Mouse (Mus musculus): ENCODE measurements at regions not wholly inside any gene's neighbourhood (a gene's known extent, or its start where the extent isn't known, plus 50 kb on each side); places are given as distances from the start of the nearest gene placed in this dataset.

DNA sequence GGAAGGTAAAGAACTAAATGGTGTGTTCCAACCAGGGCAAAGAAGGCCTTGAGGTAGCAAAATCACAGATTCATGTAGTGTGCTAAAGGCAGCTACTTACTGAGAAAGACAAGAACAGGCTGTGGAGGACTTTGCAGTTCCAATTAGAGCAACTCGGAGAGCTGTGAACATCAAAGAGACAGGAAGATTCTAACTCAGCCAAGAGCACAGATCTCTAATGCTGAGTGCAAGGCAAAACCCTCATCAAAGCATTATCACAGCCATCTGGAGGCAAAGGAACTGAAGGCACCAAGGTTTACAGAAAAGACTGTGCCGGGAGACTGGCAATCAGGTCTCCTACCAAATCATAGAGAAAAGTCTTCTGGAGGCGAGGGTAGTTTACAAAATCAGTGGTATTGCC is 111.1 kb downstream of the S1pr1 start:
- DNase-seq: no peak

DNA sequence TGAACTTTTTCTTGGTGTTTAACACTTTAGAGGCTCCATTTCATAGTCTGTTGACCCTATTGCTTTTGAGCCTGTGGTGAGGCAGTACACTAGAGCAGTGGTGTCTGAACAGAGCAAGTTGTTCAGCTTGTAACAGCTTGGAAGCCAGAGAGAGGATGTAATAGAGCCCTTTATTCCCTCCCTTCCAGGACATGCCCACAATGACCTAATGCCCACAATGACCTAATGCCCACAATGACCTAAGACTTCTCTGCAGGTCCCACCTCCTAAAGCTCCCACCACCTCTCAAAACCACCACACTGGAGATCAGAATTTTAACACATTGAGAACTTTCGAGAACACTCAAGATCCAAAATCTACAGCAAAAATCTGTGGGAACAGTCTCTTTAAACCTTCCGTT is 115.6 kb downstream of the S1pr1 start:
- intact Hi-C loops (cut with DNase I): loop anchor here (5.0 kb wide), 1 partner anchor 378 kb away; no protein-coding TSS in a partner anchor
- DNase-seq: no peak

More for the DNA sequence above, 111.1 kb downstream of the S1pr1 start:
- intact Hi-C loops (cut with DNase I): no loop called here

DNA sequence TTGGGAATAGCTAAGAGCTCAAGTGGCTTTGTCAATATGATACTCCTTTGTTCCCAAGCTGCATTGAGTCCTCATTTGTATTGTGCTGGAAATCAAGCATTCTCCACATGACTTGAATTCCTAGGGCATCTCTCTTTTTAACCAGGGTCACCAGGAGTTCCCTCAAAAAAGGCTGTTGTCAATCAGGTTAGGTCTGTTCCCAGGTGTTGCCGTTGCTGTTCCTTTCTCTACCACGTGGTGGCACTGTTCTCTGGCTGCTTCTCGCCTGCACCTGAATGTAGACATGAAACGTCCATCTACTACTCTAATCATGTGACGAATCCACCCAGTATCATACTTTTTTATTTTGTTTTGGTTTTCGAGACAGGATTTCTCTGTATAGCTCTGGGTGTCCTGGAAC is 118.3 kb downstream of the S1pr1 start:
- peak; percentile 73 to 86 for DNase-seq
- intact Hi-C loops (cut with DNase I): loop anchor here (2.0 to 5.0 kb wide), 2 partner anchors 46 to 381 kb away; no protein-coding TSS in a partner anchor

DNA sequence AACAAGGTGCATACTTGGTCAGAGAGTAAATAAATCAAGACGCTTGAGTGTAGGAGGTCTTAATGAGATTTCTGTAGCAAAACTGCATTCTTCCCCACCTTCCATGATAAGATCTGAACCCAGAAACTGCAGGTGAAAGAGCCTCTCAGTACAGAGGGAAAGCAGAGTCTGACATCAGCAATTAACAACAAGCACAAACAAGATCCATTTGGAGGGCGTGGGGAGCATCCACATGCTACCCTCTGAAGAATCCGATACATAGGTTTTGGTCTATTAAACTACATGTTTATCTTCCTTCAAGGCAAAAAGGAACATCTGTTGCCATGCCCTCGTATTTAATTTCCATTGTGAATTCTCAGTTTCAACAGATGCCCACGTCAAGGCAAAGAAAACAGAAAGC is 124.2 kb downstream of the S1pr1 start:
- intact Hi-C loops (cut with DNase I): no loop called here
- DNase-seq: no peak

DNA sequence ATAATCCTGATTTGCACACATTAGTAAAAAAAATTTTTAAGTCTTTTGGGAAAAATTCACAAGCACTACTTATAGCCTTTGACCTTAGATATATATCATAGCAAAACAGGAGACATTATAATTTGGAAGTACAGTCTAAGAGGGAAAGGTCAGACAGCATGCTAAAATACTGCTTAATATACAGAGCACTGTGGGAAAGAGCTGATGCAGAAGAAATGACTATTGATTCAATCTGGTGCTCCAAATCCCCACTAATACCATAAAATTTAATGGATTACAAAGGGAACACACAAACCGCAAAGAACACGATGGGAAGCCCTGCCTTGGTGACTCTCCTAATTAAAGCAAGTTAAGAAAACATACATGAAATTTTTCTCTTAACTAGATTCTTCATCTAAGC is 126.3 kb downstream of the S1pr1 start:
- DNase-seq: no peak
- intact Hi-C loops (cut with DNase I): no loop called here

DNA sequence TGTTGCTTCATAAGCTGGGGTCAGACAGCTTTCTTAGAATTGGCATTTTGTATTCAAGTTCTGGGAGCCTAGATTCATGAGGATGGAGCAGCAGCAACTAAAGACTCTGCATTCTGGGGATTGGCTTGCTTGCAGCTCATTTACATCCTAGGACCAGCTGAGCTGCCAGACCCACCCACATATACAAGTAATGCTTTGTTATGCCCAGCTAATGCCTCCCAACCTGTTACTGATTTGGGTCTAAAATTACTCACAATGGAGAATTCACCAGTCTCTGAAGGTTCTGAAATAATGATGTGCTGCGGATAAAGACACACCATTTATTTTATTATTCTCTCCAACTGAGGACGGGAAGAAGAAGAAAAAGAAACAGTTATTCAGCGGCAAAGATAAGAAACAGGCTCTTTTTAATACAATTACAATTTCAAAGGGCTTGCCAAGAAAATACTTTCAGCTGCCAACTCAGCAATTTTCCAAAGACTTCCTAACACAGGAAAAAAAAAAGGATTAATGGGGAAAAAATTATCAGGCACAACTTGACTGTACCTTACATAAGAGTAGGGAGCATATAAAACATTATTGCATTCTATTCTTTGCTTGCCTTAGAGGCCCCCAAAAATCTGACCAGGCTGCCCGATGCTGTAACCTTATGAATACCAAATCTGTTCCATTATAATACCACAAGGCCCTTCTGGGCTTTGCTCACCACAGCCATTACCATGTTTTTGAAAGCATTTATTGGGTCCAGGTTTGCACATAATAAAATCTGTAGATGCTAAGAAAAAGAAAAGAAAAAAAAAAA is 134.5 kb downstream of the S1pr1 start:
- intact Hi-C loops (cut with DNase I): no loop called here
- no peak for DNase-seq

DNA sequence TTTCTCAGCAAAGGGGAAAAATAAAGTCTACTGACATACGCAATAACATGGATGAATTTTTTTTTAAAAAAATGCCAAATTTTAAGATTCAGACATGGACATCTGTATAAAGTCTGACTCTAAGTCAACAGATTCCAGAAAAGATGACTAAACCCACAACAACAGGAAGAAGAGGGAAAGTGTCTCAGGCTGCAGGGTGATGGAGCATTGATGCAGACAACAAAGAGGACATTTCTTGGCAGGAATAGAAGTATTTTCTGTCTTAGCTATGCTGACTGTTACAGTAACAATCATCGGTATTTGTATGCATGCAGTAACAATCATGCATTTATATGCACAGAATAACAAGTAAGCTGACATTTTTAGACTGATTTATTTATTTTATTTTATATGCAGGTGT is 139.5 kb downstream of the S1pr1 start:
- intact Hi-C loops (cut with DNase I): no loop called here
- no peak for DNase-seq

DNA sequence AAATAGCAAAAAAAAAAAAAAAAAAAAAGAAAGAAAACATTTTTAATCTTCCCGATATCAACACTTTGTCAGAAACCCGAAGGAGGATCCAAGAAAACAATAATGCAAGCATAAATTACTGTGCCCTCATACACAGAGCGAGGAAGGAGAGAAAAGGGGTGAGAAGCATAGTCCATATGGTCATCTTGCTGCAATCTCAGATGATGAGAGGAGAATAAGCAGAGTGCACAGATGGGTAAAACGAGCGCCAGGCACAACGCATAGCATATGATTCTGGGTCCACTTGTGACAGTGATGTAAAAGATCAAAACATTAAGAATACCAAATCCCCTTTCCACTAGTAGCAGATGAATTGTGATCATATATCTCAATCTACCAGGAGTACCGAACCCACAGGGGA is 152.1 kb downstream of the S1pr1 start:
- DNase-seq: no peak
- intact Hi-C loops (cut with DNase I): no loop called here

DNA sequence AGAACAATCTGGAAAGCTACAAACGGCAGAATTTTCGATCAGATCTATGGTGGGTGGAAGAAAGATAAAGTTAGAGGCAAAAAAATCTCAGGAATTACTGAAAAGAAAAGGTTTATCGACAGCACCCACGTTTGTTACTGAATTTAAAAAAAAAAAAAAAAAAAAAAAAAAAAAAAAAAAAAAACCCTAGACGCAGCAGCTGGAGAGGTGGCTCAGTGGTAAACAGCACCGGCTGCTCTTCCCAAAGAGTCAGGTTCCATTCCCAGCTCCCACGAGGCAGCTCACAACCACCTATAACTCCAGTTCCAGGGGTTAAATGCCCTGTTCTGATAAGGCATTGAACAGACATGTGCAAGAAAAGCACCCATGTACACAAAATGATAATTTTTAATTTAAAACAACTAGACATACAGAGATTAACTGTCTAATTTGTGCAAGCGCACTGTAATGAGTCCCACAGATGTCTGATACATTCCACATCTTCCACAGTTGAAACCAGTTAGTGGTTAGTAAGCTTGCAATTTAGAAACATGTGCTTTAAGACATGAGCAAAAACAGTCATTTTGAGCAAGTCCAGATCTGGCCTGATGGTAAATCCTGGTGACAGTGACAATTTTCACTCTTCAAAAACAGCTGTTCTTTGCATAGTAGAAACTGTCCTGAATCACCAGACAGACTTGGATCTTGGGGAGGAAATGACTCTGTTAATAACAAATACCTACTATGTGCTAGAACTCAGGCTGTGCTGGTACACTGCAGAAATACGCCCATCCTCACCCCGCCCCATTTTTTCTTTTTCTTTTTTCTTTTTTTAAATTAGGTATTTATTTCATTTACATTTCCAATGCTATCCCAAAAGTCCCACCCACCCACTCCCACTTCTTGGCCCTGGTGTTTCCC is 159.8 kb downstream of the S1pr1 start:
- no peak for DNase-seq
- intact Hi-C loops (cut with DNase I): no loop called here

DNA sequence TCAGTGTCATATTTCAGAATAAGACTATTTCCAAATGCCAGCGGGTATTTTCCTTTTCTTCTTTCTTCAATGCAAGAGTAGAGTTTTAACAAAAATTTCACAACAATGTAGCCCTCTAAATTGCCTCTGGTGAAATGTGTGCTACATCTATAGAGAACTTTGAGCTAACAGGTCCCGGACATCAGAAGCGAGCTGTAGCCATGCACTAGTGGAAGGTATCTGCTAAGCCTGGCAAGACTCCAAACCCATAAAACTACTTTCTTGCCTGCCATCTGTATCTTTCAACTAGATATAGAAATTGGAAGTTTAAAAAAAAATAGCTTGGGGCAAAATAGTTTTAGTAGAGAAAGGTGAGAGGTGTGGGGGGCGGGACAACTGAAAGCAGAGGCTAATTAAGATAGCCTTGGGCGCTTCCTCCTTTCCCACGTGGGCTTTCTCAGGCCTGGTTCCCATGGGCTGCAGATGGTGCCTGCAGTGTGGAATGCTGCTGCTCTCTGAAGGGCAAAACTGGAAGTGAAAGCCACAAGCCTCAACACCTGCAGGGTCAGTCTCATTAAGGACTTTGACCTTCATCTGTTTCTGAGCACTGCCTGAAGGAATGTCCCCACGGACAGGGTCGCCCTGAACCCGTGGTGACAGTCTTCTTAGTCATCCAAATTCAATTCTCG is 160.9 kb downstream of the S1pr1 start:
- no peak for DNase-seq
- intact Hi-C loops (cut with DNase I): no loop called here

DNA sequence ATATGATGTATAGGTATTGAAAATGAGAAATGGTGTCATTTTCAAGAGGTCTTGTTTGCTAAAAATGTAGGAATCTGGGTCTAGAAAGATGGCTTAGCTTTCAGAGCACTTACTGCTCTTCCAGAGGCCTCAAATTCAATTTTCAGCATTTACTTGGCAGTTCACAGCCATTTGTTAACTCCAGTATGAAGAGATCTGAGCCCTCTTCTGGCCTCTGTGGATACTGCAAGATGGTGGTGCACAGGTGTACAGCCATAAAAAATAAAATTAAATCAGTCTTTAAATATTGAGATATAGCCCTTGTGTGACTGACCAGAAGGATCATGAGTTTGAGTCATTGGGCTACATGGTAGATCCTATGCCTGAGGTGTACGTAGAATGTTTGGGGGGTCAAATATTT is 173.1 kb downstream of the S1pr1 start:
- DNase-seq: no peak
- intact Hi-C loops (cut with DNase I): no loop called here

DNA sequence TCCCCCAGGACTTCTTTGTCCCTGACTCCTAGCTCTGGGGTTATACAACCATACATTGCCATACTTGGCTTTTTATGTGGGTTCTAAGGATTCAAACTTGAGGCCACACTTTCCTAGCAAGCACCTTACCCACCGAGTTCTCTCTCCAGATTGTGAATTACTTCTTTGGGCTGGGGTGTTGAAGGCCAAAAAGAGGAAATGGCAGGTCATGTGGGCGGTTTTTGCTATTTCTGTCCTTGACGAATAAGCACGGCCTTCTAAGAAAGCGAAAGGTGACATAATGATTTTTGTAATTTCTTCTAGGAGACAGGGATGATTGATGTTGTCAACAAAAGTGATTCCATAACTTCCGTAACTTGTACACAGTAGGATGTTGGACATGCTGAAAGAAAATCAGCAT is 176.5 kb downstream of the S1pr1 start:
- no peak for DNase-seq
- intact Hi-C loops (cut with DNase I): no loop called here

DNA sequence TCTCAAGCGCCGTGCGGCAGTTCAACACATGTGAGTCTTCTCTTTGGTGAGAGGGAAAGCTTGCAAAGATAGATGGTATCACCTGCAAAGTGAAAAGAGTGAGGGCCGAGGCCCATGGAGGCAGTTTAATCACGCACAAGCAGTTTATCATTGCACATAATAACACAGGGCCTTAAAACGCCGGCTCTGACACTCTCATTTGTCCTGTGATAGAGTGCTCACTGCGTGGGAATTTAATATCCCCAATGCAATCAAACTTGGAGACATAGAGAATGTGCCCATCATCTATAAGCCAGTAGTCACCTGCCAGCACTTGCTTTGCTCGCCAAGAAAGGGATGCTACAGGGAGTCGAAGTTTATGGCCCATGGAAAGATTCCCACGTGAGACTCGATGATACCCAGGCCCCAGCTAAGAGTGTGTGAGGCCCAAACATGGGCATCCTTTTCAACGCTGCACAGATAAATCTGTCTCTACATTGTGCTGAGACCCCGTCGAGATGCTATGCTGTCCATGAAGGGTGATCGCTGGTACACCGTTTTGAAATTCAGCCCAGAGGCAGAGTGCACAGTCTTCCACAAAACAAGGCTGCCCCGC is 182.6 kb downstream of the S1pr1 start:
- no peak for DNase-seq
- intact Hi-C loops (cut with DNase I): no loop called here

DNA sequence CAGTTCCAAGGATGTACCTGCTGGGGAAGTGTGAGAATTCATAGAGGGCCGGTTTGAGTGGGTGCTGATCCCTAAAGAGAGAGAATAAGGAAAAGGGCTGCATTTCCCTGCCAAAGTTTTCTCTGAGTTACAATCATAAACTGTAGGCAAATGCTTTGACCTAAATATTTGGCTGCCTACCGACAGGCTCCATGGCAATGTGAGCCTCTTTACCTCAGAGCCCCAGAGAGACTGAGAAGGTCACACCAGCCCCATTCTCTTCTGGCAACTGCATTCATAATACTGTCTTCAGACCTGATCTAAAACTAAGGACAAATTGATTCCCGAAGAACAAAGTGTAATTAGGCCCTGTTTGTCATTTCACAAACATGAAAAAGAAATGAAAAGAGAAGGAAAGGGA is 184.4 kb downstream of the S1pr1 start:
- intact Hi-C loops (cut with DNase I): no loop called here

DNA sequence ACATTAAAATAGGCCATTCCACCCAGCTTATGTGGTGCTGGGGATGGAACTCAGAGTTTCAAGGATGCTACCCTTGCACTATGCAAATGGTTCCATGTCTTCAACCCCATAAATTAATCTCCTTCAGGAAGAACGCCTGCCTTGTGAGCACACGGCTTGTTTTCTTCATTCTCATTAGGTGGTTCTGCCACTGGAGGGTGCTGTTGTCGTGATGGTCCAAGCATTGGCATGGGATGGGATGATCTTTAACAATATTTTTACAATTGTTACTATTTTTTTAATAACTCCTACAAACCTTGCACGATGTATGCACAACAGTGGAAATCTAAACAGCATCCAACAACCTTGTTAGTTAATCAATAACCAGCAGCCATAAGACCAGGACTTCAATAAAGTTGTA is 185.0 kb downstream of the S1pr1 start:
- intact Hi-C loops (cut with DNase I): no loop called here
- peak; percentile 12 to 19 for DNase-seq

More for the DNA sequence above, 184.4 kb downstream of the S1pr1 start:
- no peak for DNase-seq

DNA sequence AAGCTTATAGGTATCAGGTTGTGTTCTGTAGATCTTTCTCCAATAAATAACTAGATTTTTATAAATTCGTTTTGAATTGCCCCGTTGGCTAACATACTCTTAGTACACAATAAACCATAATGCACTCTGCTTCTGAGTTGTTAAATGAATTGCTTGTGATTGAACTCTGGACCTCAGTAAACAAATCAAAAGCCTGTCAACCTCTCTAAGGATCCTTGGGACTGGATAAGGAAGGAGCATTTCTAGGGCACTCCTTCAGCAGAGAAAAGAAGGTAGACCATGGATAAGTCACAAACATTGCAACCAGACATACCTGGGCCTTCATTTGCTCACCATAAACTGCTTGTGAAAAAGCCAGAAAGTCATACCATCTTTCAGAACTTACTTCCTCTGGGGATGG is 191.4 kb downstream of the S1pr1 start:
- intact Hi-C loops (cut with DNase I): no loop called here
- no peak for DNase-seq

DNA sequence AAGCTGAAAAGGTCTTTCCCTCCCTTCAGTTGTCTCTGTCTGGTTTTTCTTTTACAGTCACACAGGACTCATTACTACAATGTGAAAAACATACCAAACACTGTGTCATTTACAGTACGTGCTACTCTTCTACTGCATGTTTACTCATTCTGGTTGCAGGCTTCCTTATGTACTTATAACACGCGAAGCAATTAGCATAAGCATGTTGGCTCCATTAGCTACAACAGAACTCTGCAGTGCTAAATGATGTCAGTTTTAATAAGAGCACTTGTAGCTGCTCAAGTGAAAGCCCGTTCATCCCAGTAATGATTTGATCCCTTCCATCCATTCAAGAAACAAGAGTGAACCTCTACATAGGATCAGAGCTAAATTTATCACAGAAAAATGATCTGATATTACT is 199.2 kb downstream of the S1pr1 start:
- DNase-seq: no peak

DNA sequence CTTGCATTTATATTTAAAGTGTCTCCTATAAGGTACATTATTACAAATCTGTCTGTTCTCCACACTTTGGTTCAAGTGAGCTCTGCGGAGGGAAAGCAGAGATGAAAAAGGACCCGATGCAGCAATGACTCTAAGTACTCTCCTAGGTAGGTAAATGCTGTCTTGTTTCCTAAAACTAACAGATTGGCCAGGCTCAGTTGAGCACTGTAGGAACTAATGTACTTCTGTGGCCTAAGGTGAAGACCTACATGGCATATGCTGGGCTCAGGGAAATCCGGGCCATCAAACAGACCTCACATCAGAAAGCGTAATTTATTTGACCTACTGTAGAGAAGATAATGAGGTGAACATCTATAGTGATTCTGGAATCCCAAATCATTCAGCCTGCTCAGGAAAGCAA is 205.2 kb downstream of the S1pr1 start:
- DNase-seq: no peak
- intact Hi-C loops (cut with DNase I): no loop called here

More for the DNA sequence above, 199.2 kb downstream of the S1pr1 start:
- intact Hi-C loops (cut with DNase I): no loop called here

DNA sequence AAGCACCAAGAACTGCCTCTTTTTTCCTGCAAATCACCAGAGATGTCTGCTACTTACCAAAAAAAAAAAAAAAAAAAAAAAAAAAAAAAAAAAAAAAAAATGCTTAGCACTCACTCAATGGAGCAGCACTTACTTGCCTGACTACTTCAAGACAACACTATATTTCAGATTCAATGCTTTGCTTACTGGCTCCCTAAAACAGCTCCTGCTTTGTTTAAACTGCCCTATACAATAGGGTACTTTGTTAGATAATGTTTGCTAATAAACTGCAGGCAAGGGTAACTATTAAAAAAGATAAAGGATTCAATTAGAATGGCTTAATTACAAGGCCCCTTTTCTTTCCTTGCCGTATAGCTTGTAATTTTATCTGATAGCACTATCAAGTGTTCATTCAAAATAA is 217.5 kb downstream of the S1pr1 start:
- intact Hi-C loops (cut with DNase I): no loop called here

DNA sequence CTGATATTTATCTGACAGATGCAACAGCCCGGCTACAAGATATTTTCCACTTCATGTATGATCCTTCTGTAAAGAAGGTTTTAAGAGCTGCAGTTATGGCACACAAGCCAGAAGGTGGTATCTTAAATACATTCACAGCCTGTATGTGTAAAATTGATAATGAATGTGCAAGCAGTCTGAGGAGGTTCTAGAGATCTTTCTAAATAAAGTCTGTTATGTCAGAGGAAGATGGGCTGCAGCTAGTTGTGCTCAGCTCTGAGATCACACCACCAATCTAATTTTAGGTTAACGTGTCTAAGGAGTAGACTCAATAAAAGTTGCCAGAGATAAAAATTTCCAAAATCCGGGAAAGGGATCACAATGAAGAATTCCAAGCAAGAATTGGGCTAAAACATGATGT is 218.8 kb downstream of the S1pr1 start:
- no peak for DNase-seq
- intact Hi-C loops (cut with DNase I): no loop called here

More for the DNA sequence above, 217.5 kb downstream of the S1pr1 start:
- DNase-seq: no peak

DNA sequence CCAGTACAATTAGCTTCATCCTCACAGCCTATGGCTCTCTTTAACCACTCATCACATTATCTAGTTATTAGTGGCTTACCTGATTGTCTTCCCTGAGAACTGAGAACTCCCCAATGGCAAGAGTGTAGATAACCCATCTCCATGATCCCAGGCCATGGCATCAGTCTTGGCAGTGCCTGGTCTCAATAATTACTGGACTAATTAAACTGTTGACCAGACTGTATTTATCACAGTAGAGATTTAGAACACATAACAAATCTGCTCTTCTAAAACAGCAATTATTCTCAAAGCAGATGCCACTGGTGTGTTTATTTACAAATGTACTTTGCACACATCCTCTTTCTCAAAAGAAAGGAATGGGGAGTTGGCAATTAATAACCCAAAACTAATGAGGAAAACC is 219.2 kb downstream of the S1pr1 start:
- no peak for DNase-seq
- intact Hi-C loops (cut with DNase I): no loop called here
